Mouse (Mus musculus) embryonic facial prominence, embryonic 12.5 days (tissue): ENCODE measurements around the gene Cd302. TPM values are rescaled to one million over a fixed set of nuclear protein-coding genes. Genes with fewer than 3 reads are reported as not detected.

Experiments
- ATAC-seq: fragments of 200-750 bp; cut with Nextera tagmentation; 2 replicates; pipeline ENCODE4 v1.8.0; 2017; ENCODE audit not compliant: insufficient number of reproducible peaks, insufficient read depth, low FRiP score, low TSS enrichment
- H3K27ac ChIP-seq: fragments of 300-500 bp; sonication (generic); 2 replicates; pipeline ENCODE4 v1.5.1; 2016; ENCODE audit warnings: mild to moderate bottlenecking
- H3K27me3 ChIP-seq: fragments of 300-500 bp; sonication (generic); 2 replicates; pipeline ENCODE4 v1.6.1; 2016; ENCODE audit warnings: mild to moderate bottlenecking, moderate library complexity
- H3K36me3 ChIP-seq: fragments of 300-500 bp; sonication (generic); 2 replicates; pipeline ENCODE4 v1.6.1; 2016; ENCODE audit warnings: mild to moderate bottlenecking
- H3K4me1 ChIP-seq: fragments of 300-500 bp; sonication (generic); 2 replicates; pipeline ENCODE4 v1.6.1; 2016
- H3K4me2 ChIP-seq: fragments of 300-500 bp; sonication (generic); replicated peaks from 2 replicates; pipeline ENCODE4 v1.6.1; 2016; ENCODE audit warnings: mild to moderate bottlenecking, moderate library complexity
- H3K4me3 ChIP-seq: fragments of 300-500 bp; sonication (generic); 2 replicates; pipeline ENCODE4 v1.5.1; 2016; ENCODE audit warnings: mild to moderate bottlenecking
- H3K9ac ChIP-seq: fragments of 300-500 bp; sonication (generic); 2 replicates; pipeline ENCODE4 v1.6.1; 2016; ENCODE audit warnings: mild to moderate bottlenecking, moderate library complexity
- H3K9me3 ChIP-seq: fragments of 300-500 bp; sonication (generic); 2 replicates; pipeline ENCODE4 v1.6.1; 2016; ENCODE audit warnings: mild to moderate bottlenecking, moderate library complexity
- WGBS: fragments of 180-500 bp; shearing (Covaris S2); methylation state at CpG from one replicate; pipeline ENCODE4 v1.1.7; 2016; 5-methylcytosine and 5-hydroxymethylcytosine counted together
- polyA plus RNA-seq: library from polyadenylated mRNA; unstranded; fragments of >200 nt; fragmentation: Nextera tagmentation; extraction: Ambion mirVana; gene quantifications from 2 replicates; pipeline ENCODE4 v1.2.1, GENCODE M21; 2016

Gene Cd302
- polyA plus RNA-seq, 1 experiment from 2014 or later, result 37.9 TPM

DNA sequence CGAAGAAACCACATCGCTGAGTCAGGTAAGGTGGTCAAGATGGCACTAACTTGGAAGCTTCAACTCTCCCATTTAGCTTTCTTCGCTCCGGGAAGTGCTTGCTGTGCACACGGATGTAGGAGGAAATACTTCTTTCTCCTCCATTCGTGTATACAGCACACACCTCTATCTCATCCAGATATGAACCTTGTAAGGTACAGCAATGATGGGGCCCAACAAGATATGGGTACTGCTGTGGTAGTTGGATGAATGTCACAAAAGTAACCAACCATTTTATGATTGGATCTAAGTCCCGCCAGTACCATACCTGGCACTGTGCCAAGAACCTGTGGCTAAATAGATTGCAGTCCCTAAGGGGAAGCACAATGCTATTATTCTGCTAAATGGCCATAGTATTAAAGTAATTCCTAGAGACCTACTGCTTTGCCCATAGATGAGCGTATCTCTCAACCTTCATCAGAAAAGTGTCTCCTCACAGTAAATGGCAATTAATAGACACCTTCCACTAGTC, 874 bp upstream of the Cd302 start:
- WGBS, result 89% methylated on average over 8 of the region's 8 CpGs
- Histone ChIP-seq H3K4me2 (no peak overlapping the region), H3K9ac (no peak overlapping the region), H3K27me3 (no peaks in the 10 kb centered on the region), H3K36me3 (no peaks in the 10 kb centered on the region), H3K27ac (no peak overlapping the region), H3K9me3 (no peaks in the 10 kb centered on the region), H3K4me3 (no peak overlapping the region), H3K4me1 (no peaks in the 10 kb centered on the region; the same call in 1 of the 2 replicates)
- ATAC-seq, result no peak

DNA sequence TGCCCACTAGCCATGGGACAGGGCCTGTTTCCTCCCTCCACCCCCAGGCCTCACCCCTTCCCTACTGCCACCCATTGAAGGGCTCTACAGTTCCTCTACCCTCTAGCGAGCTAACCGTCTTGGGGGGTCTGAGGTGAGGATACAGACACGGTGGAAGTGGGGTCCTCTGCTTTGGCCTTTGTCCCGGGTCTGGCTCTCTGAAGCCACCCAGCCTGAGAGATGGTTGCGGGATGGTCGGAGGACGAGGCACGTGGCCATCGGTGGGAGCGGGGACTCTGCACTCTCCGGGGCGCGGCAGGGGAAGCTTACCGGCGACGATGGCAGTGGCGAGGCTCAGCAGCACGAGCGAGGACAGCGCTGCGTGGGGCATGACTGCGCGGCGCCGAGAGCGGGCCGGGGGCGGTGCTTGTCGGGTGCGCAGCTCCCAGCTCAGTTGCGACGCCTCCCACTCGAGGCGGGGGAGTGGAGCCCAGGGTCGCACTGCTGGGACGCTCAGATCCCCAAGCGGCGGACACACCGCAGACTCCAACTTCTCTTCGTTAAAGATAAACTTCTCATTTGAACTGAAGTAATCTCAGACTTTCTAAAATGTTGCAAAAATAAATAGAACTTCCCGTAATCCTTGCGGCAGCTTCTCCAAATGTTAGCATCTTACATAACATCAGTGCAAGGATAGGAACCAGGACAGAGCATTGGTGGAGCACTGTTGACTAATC, 379 bp downstream of the Cd302 start:
- peak overlapping the region; percentile 47 for H3K9ac ChIP-seq
- no peaks in the 10 kb centered on the region for H3K27me3 ChIP-seq
- no peaks in the 10 kb centered on the region for H3K36me3 ChIP-seq
- no peak overlapping the region; the same call in 1 of the 2 replicates for H3K27ac ChIP-seq
- peak; percentile 91 for ATAC-seq
- peak overlapping the region; percentile 75 for H3K4me2 ChIP-seq
- peak overlapping the region; percentile 47 for H3K4me3 ChIP-seq
- H3K9me3 ChIP-seq, result no peaks in the 10 kb centered on the region
- H3K4me1 ChIP-seq, result no peaks in the 10 kb centered on the region; the same call in 1 of the 2 replicates
- WGBS, result under 1% methylated on average over 41 of the region's 42 CpGs

DNA sequence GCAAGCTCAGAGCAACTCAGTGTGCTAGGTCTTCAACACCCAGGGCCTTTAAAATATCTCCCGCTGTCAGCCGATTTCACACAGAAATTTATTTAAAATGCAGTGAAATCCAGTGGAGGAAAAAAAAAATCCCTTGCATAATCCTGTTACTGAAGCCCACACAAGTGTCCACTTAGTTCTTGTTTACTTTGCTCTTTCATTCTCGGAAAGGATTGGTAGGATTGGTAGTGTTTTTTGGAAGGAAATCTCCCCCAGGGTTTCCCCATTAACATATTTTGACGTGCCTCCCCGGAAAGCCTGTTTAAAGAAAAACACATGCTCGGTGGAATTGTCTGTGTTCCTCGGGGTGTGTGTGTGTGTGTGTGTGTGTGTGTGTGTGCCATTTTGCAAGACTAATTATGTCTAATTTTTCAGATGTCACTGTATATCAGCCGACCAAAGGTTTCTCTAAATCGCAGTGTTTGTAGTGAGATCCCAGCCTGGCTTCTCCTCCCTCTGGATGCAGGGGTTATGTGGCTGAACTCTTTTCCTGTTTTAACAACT, 1.0 kb downstream of the Cd302 start:
- no peak for ATAC-seq
- Histone ChIP-seq H3K27ac (no peak overlapping the region; the same call in 1 of the 2 replicates), H3K9me3 (no peaks in the 10 kb centered on the region)

DNA sequence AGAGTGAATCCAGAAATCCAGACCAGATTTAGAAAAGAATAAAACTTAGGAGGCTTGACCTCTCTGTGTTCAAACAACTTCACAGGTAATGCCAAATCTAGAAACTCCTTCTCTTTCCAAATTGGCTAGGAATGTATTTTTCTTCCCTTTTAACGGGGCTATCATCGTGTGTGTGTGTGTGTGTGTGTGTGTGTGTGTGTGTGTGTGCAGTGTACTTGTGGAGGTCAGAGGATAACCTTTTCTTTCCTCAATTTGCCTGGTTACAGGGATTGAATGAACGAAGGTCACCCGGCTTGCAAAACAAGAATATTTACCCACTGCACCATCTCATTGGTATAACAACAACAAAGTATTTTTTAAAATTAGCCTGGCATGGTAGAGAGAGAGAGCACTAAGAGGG, 1.7 kb downstream of the Cd302 start:
- no peak for ATAC-seq
- Histone ChIP-seq H3K27ac (no peak overlapping the region), H3K4me3 (peak overlapping the region; percentile 47; the same call in 1 of the 2 replicates), H3K27me3 (no peaks in the 10 kb centered on the region), H3K9ac (0 out of 2 replicates have a peak overlapping the region, but pooled peaks have one; percentile 47), H3K4me1 (no peaks in the 10 kb centered on the region; the same call in 1 of the 2 replicates), H3K4me2 (peak overlapping the region; percentile 75), H3K36me3 (no peaks in the 10 kb centered on the region), H3K9me3 (no peaks in the 10 kb centered on the region)
- WGBS, result 52% methylated on average over 4 of the region's 4 CpGs

More for the DNA sequence above, 1.0 kb downstream of the Cd302 start:
- peak overlapping the region; percentile 47 for H3K9ac ChIP-seq
- peak overlapping the region; percentile 75 for H3K4me2 ChIP-seq
- 2% methylated on average over 9 of the region's 9 CpGs for WGBS
- H3K4me3 ChIP-seq, result peak overlapping the region; percentile 47
- H3K27me3 ChIP-seq, result no peaks in the 10 kb centered on the region
- no peaks in the 10 kb centered on the region for H3K36me3 ChIP-seq
- no peaks in the 10 kb centered on the region; the same call in 1 of the 2 replicates for H3K4me1 ChIP-seq

DNA sequence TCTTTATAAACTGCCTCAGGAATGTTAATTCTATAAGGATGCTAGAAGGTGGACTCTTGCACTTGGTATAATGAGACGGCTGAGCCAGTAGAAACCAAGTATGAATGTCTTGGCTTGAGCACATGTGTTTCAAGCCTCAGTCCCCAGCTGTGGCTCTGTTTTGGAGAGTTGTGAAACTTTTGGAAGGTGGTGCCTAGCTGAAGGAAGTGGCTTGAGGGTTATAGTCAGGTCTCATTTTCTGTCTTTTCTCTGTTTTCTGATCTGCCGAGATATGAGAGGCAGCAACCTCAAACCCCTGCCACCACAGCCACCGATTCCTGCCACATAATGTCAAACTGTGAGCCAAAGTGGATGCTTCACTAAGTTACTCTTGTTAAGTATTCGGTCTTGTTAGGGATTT, 5.7 kb downstream of the Cd302 start:
- Histone ChIP-seq H3K4me1 (no peaks in the 10 kb centered on the region; the same call in 1 of the 2 replicates), H3K27ac (no peak overlapping the region), H3K4me2 (no peak overlapping the region), H3K36me3 (0 out of 2 replicates have a peak, but pooled peaks cover 4% of the 10 kb centered on the region), H3K9me3 (no peaks in the 10 kb centered on the region), H3K27me3 (no peaks in the 10 kb centered on the region), H3K9ac (no peak overlapping the region), H3K4me3 (no peak overlapping the region)
- 94% methylated on average over 4 of the region's 4 CpGs for WGBS
- ATAC-seq, result no peak

DNA sequence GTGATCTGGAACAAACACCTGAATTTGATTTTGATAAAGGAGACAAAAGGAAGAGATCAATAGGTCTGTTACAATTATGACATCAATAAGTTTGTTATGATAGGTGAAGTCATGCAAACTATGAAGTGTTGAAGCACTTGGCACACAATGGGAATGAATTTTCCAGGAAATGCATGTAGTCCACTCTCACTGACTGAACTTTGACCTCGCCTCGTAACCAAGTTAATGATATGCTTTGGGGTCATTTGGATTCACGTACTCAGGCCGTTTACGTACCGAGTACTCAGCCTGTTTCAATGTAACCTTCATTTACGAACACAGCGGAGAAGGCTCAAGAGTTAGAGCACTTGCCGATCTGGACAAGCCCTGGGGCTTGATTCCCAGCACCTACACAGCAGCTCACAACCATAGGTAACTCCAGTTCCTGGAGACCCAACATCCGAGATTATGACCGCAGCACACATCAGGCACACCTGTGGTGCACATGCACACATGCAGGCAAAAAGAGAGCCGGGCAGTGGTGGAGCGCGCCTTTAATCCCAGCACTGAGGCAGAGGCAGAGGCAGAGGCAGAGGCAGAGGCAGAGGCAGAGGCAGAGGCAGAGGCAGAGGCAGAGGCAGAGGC, 14.3 kb downstream of the Cd302 start:
- ATAC-seq, result no peak
- no peak overlapping the region for H3K4me3 ChIP-seq
- 0 out of 2 replicates have a peak, but pooled peaks cover 4% of the 10 kb centered on the region for H3K36me3 ChIP-seq
- no peak overlapping the region for H3K4me2 ChIP-seq
- no peak overlapping the region for H3K9ac ChIP-seq
- no peaks in the 10 kb centered on the region for H3K9me3 ChIP-seq
- peaks cover 3% of the 10 kb centered on the region; the same call in 1 of the 2 replicates for H3K4me1 ChIP-seq
- H3K27ac ChIP-seq, result no peak overlapping the region
- WGBS, result 92% methylated on average over 14 of the region's 14 CpGs
- no peaks in the 10 kb centered on the region for H3K27me3 ChIP-seq

DNA sequence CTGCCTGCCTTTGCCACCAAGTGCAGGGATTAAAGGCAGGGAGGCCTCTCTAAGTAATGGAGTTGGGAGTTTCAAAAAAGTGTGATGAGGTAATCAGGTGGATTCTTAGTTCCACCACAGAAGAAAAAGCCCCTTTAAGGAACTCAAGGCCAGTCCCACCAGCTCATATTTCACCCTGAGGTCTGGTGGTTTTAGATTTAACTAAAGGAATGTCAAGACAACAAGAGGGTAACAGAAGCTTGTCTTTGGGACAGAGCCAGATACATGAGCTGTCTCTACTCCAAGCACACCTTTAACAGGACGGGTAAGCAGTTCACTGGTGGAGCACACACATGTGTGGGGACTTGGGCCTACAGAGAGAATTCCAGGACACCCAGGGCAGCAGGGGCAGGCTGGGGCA, 16.7 kb downstream of the Cd302 start:
- no peaks in the 10 kb centered on the region for H3K9me3 ChIP-seq
- H3K36me3 ChIP-seq, result no peaks in the 10 kb centered on the region
- H3K4me2 ChIP-seq, result no peak overlapping the region
- 30% methylated on average over 1 of the region's 1 CpGs for WGBS
- no peaks in the 10 kb centered on the region for H3K27me3 ChIP-seq
- ATAC-seq, result peak; percentile 74; the same call in 1 of the 2 replicates
- peaks cover 3% of the 10 kb centered on the region; the same call in 1 of the 2 replicates for H3K4me1 ChIP-seq
- peak overlapping the region; percentile 58; the same call in 1 of the 2 replicates for H3K27ac ChIP-seq
- H3K9ac ChIP-seq, result no peak overlapping the region
- H3K4me3 ChIP-seq, result no peak overlapping the region

DNA sequence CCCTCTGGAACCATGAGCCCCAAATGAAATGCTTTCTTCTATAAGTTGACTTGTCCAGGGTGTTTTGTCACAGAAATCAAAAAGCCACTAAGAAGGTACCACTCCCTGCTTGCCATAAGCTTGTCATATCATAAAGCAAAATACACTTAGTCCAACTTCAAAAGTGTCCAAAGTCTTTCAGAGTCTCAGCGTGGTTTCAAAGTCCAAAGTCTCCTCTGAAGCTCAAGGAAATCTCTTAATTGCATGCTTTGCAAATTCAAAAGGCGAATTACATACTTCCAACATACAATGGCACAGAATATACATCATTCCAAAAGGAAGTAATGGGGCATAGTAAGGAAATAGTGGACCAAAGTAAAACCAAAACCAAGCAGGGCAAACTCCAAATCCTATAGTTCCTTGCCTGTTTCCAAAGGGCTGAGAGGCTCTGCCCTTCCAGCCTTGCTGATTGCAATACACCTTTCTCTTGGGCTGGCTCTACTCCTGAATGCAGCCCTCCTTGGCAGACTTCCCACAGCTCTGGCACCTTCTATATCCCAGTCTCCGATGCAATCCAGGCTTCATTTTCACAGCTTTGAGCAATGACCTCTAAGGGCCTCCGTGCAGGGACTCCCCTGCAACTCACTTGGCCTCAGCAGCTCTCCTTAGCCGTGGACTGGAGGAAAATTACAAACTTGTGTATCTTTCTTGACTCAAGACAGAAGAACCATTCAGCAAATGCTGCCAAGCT, 23.5 kb downstream of the Cd302 start:
- ATAC-seq, result no peak
- Histone ChIP-seq H3K4me1 (no peaks in the 10 kb centered on the region), H3K9me3 (no peaks in the 10 kb centered on the region), H3K4me2 (no peak overlapping the region), H3K9ac (no peak overlapping the region), H3K36me3 (no peaks in the 10 kb centered on the region), H3K27me3 (no peaks in the 10 kb centered on the region), H3K27ac (no peak overlapping the region), H3K4me3 (no peak overlapping the region)
- 81% methylated on average over 5 of the region's 5 CpGs for whole genome bisulfite sequencing

DNA sequence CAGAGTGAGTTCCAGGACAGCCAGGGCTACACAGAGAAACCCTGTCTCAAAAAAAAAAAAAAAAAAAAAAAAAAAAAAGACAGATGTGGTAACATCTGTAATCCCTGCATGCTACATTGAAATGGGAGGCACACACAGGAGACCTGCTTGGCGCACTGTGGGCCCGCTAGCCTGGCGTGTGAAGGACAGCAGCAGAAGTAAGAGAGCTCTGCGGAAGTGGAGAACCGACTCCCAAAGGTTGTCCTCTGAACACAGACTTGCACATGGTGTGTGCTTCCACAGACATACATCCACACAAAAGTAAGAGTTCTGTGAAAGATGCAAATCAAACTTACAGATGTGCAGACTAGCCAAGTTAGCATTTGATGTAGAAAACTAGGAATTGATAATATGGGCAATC, 25.1 kb downstream of the Cd302 start:
- Histone ChIP-seq H3K9ac (no peak overlapping the region), H3K27ac (no peak overlapping the region), H3K4me2 (no peak overlapping the region), H3K4me3 (no peak overlapping the region), H3K27me3 (no peaks in the 10 kb centered on the region), H3K4me1 (no peaks in the 10 kb centered on the region), H3K9me3 (no peaks in the 10 kb centered on the region), H3K36me3 (peaks cover 4% of the 10 kb centered on the region; the same call in 1 of the 2 replicates)
- no peak for ATAC-seq
- WGBS, result 95% methylated on average over 5 of the region's 5 CpGs

DNA sequence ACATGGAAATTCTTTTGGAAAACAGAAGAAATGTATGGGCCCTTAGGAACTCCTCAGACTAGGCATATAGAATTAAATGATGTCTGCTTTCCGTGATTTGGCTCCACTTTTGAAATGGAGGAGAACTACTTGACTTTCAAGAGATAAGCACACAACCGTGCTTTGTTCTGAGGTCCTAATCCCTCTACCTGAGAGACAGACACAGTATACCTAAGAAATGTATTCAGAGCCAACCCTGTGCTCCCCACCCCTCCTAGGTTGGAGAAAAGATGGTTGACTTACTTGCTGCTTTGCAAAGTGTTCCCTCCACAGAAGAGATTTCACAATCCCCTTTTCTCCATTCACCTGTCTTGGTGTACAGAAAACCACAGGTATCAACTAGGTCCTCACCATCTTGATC, 27.5 kb downstream of the Cd302 start:
- ATAC-seq, result no peak
- no peak overlapping the region for H3K4me2 ChIP-seq
- H3K4me3 ChIP-seq, result no peak overlapping the region
- H3K4me1 ChIP-seq, result no peaks in the 10 kb centered on the region
- H3K9me3 ChIP-seq, result no peaks in the 10 kb centered on the region
- H3K27ac ChIP-seq, result no peak overlapping the region
- 86% methylated on average over 2 of the region's 2 CpGs for WGBS
- no peaks in the 10 kb centered on the region for H3K27me3 ChIP-seq
- peaks cover 10% of the 10 kb centered on the region; the same call in 1 of the 2 replicates for H3K36me3 ChIP-seq
- H3K9ac ChIP-seq, result no peak overlapping the region

DNA sequence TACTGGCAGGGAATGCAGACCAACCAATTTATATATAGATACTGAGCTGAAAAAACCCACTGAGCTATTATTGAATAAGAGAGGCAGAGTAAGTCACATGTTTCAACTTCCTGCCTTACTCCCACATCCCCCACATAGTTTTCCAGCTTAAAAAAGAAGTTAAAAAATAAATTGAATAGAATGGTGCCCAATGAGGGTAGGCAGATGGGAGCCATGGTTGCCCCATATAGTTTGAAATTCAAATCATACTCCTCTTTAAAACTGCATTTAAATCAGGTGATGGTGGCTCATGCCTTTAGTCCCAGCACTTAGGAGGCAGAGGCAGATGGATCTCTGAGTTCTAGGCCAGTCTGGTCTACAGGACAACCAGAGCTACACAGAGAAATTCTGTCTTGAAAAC, 30.8 kb downstream of the Cd302 start:
- no peaks in the 10 kb centered on the region for H3K27me3 ChIP-seq
- H3K4me1 ChIP-seq, result no peaks in the 10 kb centered on the region
- H3K4me2 ChIP-seq, result no peak overlapping the region
- no peaks in the 10 kb centered on the region for H3K9me3 ChIP-seq
- H3K9ac ChIP-seq, result no peak overlapping the region
- no peak overlapping the region for H3K4me3 ChIP-seq
- peaks cover 17% of the 10 kb centered on the region for H3K36me3 ChIP-seq
- H3K27ac ChIP-seq, result no peak overlapping the region
- ATAC-seq, result no peak
